In genomic region chr8:71296188-71296621, GRCm38 (mm10) we compare ENCODE assay signal across 9 mouse cellular contexts. TPM values are rescaled to one million over a fixed set of nuclear protein-coding genes. Genes with fewer than 3 reads are reported as not detected.
DNase-seq lines count a peak whose midpoint lies in the region; ATAC-seq and TF ChIP-seq lines count a peak whose summit lies in the region.
"Had no signal": no experiment of that assay in that cellular context is flagged by ENCODE, and none has a peak within 500 bp of the region (broad histone marks: within the 10 kb centered on the region; RNA-seq: fewer than 3 reads in every experiment).

No protein-coding gene starts in this region.

- no peak overlapping the region for H3K9ac ChIP-seq in liver, postnatal 0 days (replicated peaks)
- no peak overlapping the region for H3K9ac ChIP-seq in hindbrain, embryonic 12.5 days
- H3K9ac ChIP-seq in midbrain, embryonic 14.5 days (replicated peaks; ENCODE audit: low read length): no peak overlapping the region
- H3K9ac ChIP-seq: midbrain, embryonic 13.5 days had no signal

- H3K27me3 ChIP-seq in liver, postnatal 0 days (ENCODE audit: insufficient read depth, low read length): no peaks in the 10 kb centered on the region
- H3K27me3 ChIP-seq in hindbrain, embryonic 12.5 days: no peaks in the 10 kb centered on the region
- H3K27me3 ChIP-seq in midbrain, embryonic 14.5 days (ENCODE audit: control insufficient read depth, insufficient read depth, low read length): no peaks in the 10 kb centered on the region
- H3K27me3 ChIP-seq: midbrain, embryonic 13.5 days had no signal

- peak; percentile 43 for ATAC-seq in liver, postnatal 0 days
- no peak for ATAC-seq in hindbrain, embryonic 12.5 days (ENCODE audit: low FRiP score)
- no peak for ATAC-seq in midbrain, embryonic 14.5 days (ENCODE audit: low FRiP score, low TSS enrichment)
- ATAC-seq: midbrain, embryonic 13.5 days had no signal

- H3K27ac ChIP-seq in layer of hippocampus, adult 2 months: peak overlapping the region; percentile 32; the same call in 1 of the 2 replicates
- peak overlapping the region; percentile 81 for H3K27ac ChIP-seq in liver, postnatal 0 days (ENCODE audit: low read depth)
- H3K27ac ChIP-seq in hindbrain, embryonic 12.5 days: no peak overlapping the region
- no peak overlapping the region for H3K27ac ChIP-seq in midbrain, embryonic 14.5 days (replicated peaks; ENCODE audit: low read depth, low read length)
- H3K27ac ChIP-seq: midbrain, embryonic 13.5 days had no signal

- peaks cover 18% of the 10 kb centered on the region for H3K4me1 ChIP-seq in liver, postnatal 0 days (ENCODE audit: insufficient read depth)
- no peaks in the 10 kb centered on the region for H3K4me1 ChIP-seq in hindbrain, embryonic 12.5 days
- H3K4me1 ChIP-seq in midbrain, embryonic 14.5 days (ENCODE audit: control insufficient read depth, insufficient read depth, low read length): no peaks in the 10 kb centered on the region
- H3K4me1 ChIP-seq: midbrain, embryonic 13.5 days had no signal

- no peak for TF ChIP-seq CTCF in layer of hippocampus, adult 2 months (conservative IDR thresholded peaks at IDR 0.05)
- TF ChIP-seq CTCF in liver, postnatal 0 days (IDR thresholded peaks at IDR 0.05; ENCODE audit: low read depth): no peak

- no peak overlapping the region for H3K4me2 ChIP-seq in liver, postnatal 0 days (ENCODE audit: low read depth, low read length)
- H3K4me2 ChIP-seq in hindbrain, embryonic 12.5 days (replicated peaks): no peak overlapping the region
- H3K4me2 ChIP-seq in midbrain, embryonic 14.5 days (ENCODE audit: low read length): no peak overlapping the region
- H3K4me2 ChIP-seq: midbrain, embryonic 13.5 days had no signal

- 58% methylated on average over 2 of the region's 2 CpGs for WGBS in liver, postnatal 0 days (ENCODE audit: insufficient replicate concordance)
- 93% methylated on average over 2 of the region's 2 CpGs for WGBS in hindbrain, embryonic 12.5 days
- WGBS in midbrain, embryonic 14.5 days: 98% methylated on average over 2 of the region's 2 CpGs

- DNase-seq in layer of hippocampus, adult 2 months (ENCODE audit: low spot score in 2 of 2): no peak
- DNase-seq in layer of hippocampus, adult 18-20 months (ENCODE audit: low spot score in 2 of 2): no peak
- peak; percentile 19 for DNase-seq in MEL-GATA-1-ER (ENCODE audit: extremely low read depth, low read depth)
- peak; percentile 49 for DNase-seq in liver, postnatal 0 days
- peak; percentile 64 to 69 for DNase-seq in spleen, postnatal 36 days (ENCODE audit: low spot score in 2 of 2)
- DNase-seq in midbrain, embryonic 14.5 days: no peak
- DNase-seq: kidney, postnatal 10 days had no signal

- no peak for TF ChIP-seq EP300 in liver, postnatal 0 days (IDR thresholded peaks at IDR 0.05; ENCODE audit: low read depth)

- peaks cover 1% of the 10 kb centered on the region for H3K36me3 ChIP-seq in liver, postnatal 0 days (replicated peaks; ENCODE audit: insufficient read depth, low read length)
- peaks cover 40% of the 10 kb centered on the region for H3K36me3 ChIP-seq in hindbrain, embryonic 12.5 days
- H3K36me3 ChIP-seq in midbrain, embryonic 14.5 days (ENCODE audit: control insufficient read depth, insufficient read depth, low read length): peaks cover 26% of the 10 kb centered on the region

- H3K4me3 ChIP-seq in layer of hippocampus, adult 2 months: no peak overlapping the region
- H3K4me3 ChIP-seq in liver, postnatal 0 days (ENCODE audit: low read depth, low read length): no peak overlapping the region
- no peak overlapping the region for H3K4me3 ChIP-seq in hindbrain, embryonic 12.5 days
- H3K4me3 ChIP-seq in midbrain, embryonic 14.5 days (replicated peaks; ENCODE audit: low read depth, low read length): no peak overlapping the region
- H3K4me3 ChIP-seq: midbrain, embryonic 13.5 days had no signal

- no peaks in the 10 kb centered on the region for H3K9me3 ChIP-seq in liver, postnatal 0 days (ENCODE audit: low read length)
- H3K9me3 ChIP-seq in hindbrain, embryonic 12.5 days (replicated peaks): no peaks in the 10 kb centered on the region
- H3K9me3 ChIP-seq in midbrain, embryonic 14.5 days (ENCODE audit: control insufficient read depth, low read length): no peaks in the 10 kb centered on the region
- H3K9me3 ChIP-seq: midbrain, embryonic 13.5 days had no signal

RNA-seq across cellular contexts. Expression of gene Haus8, which starts 23.5 kb away (rescaled TPM):
- 1 to 10 TPM; 7.0 to 9.4 TPM for total RNA-seq in layer of hippocampus, adult 2 months (2021)
- 10 to 100 TPM; 10.8 to 12.7 TPM for total RNA-seq in layer of hippocampus, adult 18-20 months (2021)
- 16.5 and 18.6 TPM in 2 replicates for polyA plus RNA-seq in liver, postnatal 0 days (2015; fragmentation: Nextera tagmentation; extraction: Ambion mirVana)
- 51.2 and 52.6 TPM in 2 replicates for polyA plus RNA-seq in hindbrain, embryonic 12.5 days (2016; fragmentation: Nextera tagmentation; extraction: Ambion mirVana)
- 52.0 and 59.5 TPM in 2 replicates for polyA plus RNA-seq in midbrain, embryonic 14.5 days (2014; fragmentation: Nextera tagmentation; extraction: Ambion mirVana)

RNA-seq across cellular contexts. Expression of gene Myo9b, which starts 23.7 kb away (rescaled TPM):
- total RNA-seq in layer of hippocampus, adult 2 months (2021): 10 to 100 TPM; 33.7 to 33.8 TPM
- total RNA-seq in layer of hippocampus, adult 18-20 months (2021): 10 to 100 TPM; 29.1 to 32.8 TPM
- 3.8 and 5.1 TPM in 2 replicates for polyA plus RNA-seq in liver, postnatal 0 days (2015; fragmentation: Nextera tagmentation; extraction: Ambion mirVana)
- 28.4 and 30.4 TPM in 2 replicates for polyA plus RNA-seq in hindbrain, embryonic 12.5 days (2016; fragmentation: Nextera tagmentation; extraction: Ambion mirVana)
- polyA plus RNA-seq in midbrain, embryonic 14.5 days (2014; fragmentation: Nextera tagmentation; extraction: Ambion mirVana): 15.5 and 16.8 TPM in 2 replicates

Comparison
In these comparisons a context has a peak if more than half of its experiments do, and no peak if none do; other contexts are left out.
1. DNase-seq: peak in MEL-GATA-1-ER (single experiment), liver, postnatal 0 days (single experiment) and spleen, postnatal 36 days (2 of 2); none in layer of hippocampus, adult 2 months (0 of 2), layer of hippocampus, adult 18-20 months (0 of 2) and midbrain, embryonic 14.5 days (single experiment).
2. H3K27ac ChIP-seq: peak in layer of hippocampus, adult 2 months (single experiment) and liver, postnatal 0 days (single experiment); none in hindbrain, embryonic 12.5 days (single experiment) and midbrain, embryonic 14.5 days (single experiment).